Mouse (Mus musculus): Measurements from ENCODE around the gene Dync1i1. TPM values are rescaled to one million over a fixed set of nuclear protein-coding genes. Genes with fewer than 3 reads are reported as not detected.

Dync1i1 gene
- total and polyA plus RNA-seq, 3 experiments = not detected

GRCm38 (mm10) chr6:5762943-5763342, 37.5 kb downstream of the Dync1i1 start:
- no peak overlapping the region for H3K4me3 ChIP-seq (ENCODE audit: control insufficient read depth in 1 of 2, insufficient read depth in 1 of 2, low read depth in 2 of 2, low read length in 2 of 2)
- no peaks in the 10 kb centered on the region for H3K36me3 ChIP-seq (ENCODE audit: control insufficient read depth in 1 of 2, insufficient read depth in 2 of 2, low read length in 2 of 2)
- DNase-seq (ENCODE audit: low read depth, low spot score) = peak; percentile 2
- H3K4me1 ChIP-seq (ENCODE audit: control insufficient read depth in 1 of 2, insufficient read depth in 2 of 2, low read length in 2 of 2) = no peaks in the 10 kb centered on the region
- TF ChIP-seq ZKSCAN1 (IDR thresholded peaks at IDR 0.05; ENCODE audit: low read depth, low read length) = no peak
- TF ChIP-seq RCOR1 (IDR thresholded peaks at IDR 0.05; ENCODE audit: low read depth, low read length) = no peak
- no peak for TF ChIP-seq CHD2 (IDR thresholded peaks at IDR 0.05; ENCODE audit: low read length)
- TF ChIP-seq HCFC1 (IDR thresholded peaks at IDR 0.05; ENCODE audit: low read depth, low read length) = no peak
- TF ChIP-seq RAD21 (IDR thresholded peaks at IDR 0.05; ENCODE audit: low read depth, low read length) = no peak
- TF ChIP-seq GABPA (IDR thresholded peaks at IDR 0.05; ENCODE audit: low read depth, low read length) = no peak
- no peak for TF ChIP-seq E2F4 (IDR thresholded peaks at IDR 0.05; ENCODE audit: borderline replicate concordance, low read depth, low read length)
- TF ChIP-seq ETS1 (IDR thresholded peaks at IDR 0.05; ENCODE audit: low read depth, low read length) = no peak
- H3K27me3 ChIP-seq (ENCODE audit: control insufficient read depth in 1 of 2, insufficient read depth in 2 of 2, low read length in 2 of 2) = no peaks in the 10 kb centered on the region
- no peaks in the 10 kb centered on the region for H3K9me3 ChIP-seq (replicated peaks; ENCODE audit: insufficient read depth, low read length)
- no peaks in the 10 kb centered on the region for H3K79me2 ChIP-seq (ENCODE audit: control insufficient read depth, insufficient read depth, low read length, poor library complexity)
- no peak overlapping the region for H3K9ac ChIP-seq (ENCODE audit: control insufficient read depth, low read depth, low read length, poor library complexity, severe bottlenecking)
- no peak overlapping the region for H3K27ac ChIP-seq (ENCODE audit: control insufficient read depth, low read depth, low read length)

DNA sequence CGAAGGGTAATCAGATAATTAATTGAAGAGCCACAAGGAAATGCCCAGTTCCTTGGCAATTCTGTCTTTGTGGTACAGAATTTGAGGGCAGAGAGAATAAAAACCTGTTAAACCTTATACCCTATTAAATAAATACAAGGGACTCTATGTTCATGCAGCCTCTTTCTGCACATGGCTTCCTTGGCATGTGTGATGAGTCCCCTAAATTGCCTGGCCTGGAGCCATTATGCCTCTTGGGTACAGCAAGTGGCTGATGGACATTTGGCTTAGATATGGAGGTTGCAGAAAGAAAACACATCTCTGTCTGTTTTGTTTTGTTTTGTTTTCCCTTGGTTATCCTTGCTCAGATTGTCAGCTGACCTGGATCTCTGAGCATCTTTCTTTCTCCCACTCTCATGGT, 43.1 kb downstream of the Dync1i1 start:
- H3K9ac ChIP-seq (ENCODE audit: control insufficient read depth, low read depth, low read length, poor library complexity, severe bottlenecking) = no peak overlapping the region
- DNase-seq (ENCODE audit: low read depth, low spot score) = no peak
- H3K4me1 ChIP-seq (ENCODE audit: control insufficient read depth in 1 of 2, insufficient read depth in 2 of 2, low read length in 2 of 2) = no peaks in the 10 kb centered on the region
- no peaks in the 10 kb centered on the region for H3K36me3 ChIP-seq (ENCODE audit: control insufficient read depth in 1 of 2, insufficient read depth in 2 of 2, low read length in 2 of 2)
- TF ChIP-seq TAL1 (IDR thresholded peaks at IDR 0.05; ENCODE audit: low read length) (no peak), GATA1 (IDR thresholded peaks at IDR 0.05; ENCODE audit: low read depth, low read length) (no peak), ZMIZ1 (IDR thresholded peaks at IDR 0.05; ENCODE audit: low read depth, low read length) (no peak), ZNF384 (IDR thresholded peaks at IDR 0.05; ENCODE audit: low read depth, low read length) (no peak), CTCF (IDR thresholded peaks at IDR 0.05 in 2 of 3, conservative IDR thresholded peaks at IDR 0.05 in 1 of 3; ENCODE audit: control insufficient read depth in 1 of 3, insufficient read depth in 1 of 3, low read depth in 2 of 3, low read length in 3 of 3, poor library complexity in 1 of 3, severe bottlenecking in 1 of 3) (no peak), MAX (IDR thresholded peaks at IDR 0.05; ENCODE audit: low read length) (no peak), KAT2A (conservative IDR thresholded peaks at IDR 0.05; ENCODE audit: low read depth, low read length) (no peak), ZC3H11A (IDR thresholded peaks at IDR 0.05; ENCODE audit: low read depth, low read length) (no peak), SMC3 (IDR thresholded peaks at IDR 0.05; ENCODE audit: low read depth, low read length) (no peak), MYC (IDR thresholded peaks at IDR 0.05; ENCODE audit: low read depth, low read length) (no peak), MAZ (IDR thresholded peaks at IDR 0.05; ENCODE audit: low read depth, low read length) (no peak), POLR2A (IDR thresholded peaks at IDR 0.05; ENCODE audit: control insufficient read depth in 1 of 2, insufficient read depth in 1 of 2, low read depth in 1 of 2, low read length in 2 of 2, poor library complexity in 1 of 2) (no peak), POLR2AphosphoS5 (IDR thresholded peaks at IDR 0.05; ENCODE audit: borderline replicate concordance, low read depth, low read length) (no peak), TCF12 (IDR thresholded peaks at IDR 0.05; ENCODE audit: low read depth, low read length) (no peak), HCFC1 (IDR thresholded peaks at IDR 0.05; ENCODE audit: low read depth, low read length) (no peak), BHLHE40 (IDR thresholded peaks at IDR 0.05; ENCODE audit: borderline replicate concordance, low read depth, low read length) (no peak), MYB (IDR thresholded peaks at IDR 0.05; ENCODE audit: low read depth, low read length) (no peak), USF2 (IDR thresholded peaks at IDR 0.05; ENCODE audit: borderline replicate concordance in 1 of 2, insufficient read depth in 1 of 2, low read depth in 1 of 2, low read length in 2 of 2) (no peak), ETS1 (IDR thresholded peaks at IDR 0.05; ENCODE audit: low read depth, low read length) (no peak)
- H3K79me2 ChIP-seq (ENCODE audit: control insufficient read depth, insufficient read depth, low read length, poor library complexity) = no peaks in the 10 kb centered on the region
- H3K4me3 ChIP-seq (ENCODE audit: control insufficient read depth in 1 of 2, insufficient read depth in 1 of 2, low read depth in 2 of 2, low read length in 2 of 2) = no peak overlapping the region
- H3K9me3 ChIP-seq (replicated peaks; ENCODE audit: insufficient read depth, low read length) = no peaks in the 10 kb centered on the region
- H3K27ac ChIP-seq (ENCODE audit: control insufficient read depth, low read depth, low read length) = no peak overlapping the region
- no peaks in the 10 kb centered on the region; a peak in 2 of 4 replicates for H3K27me3 ChIP-seq (ENCODE audit: control insufficient read depth in 1 of 2, insufficient read depth in 2 of 2, low read length in 2 of 2)
